Mouse (Mus musculus) heart, embryonic 12.5 days (tissue): ENCODE measurements around the gene Defb25. TPM values are rescaled to one million over a fixed set of nuclear protein-coding genes. Genes with fewer than 3 reads are reported as not detected.
"Not testable (repeated sequence)": the region's sequence is repeated elsewhere in the genome, so short reads cannot be mapped to it uniquely, and the experiment has no call there.

ENCODE experiments used
- ATAC-seq: fragments of 200-750 bp; cut with Nextera tagmentation; 2 replicates; pipeline ENCODE4 v1.8.0; 2017; ENCODE audit warnings: moderate TSS enrichment, moderate library complexity; ENCODE audit not compliant: insufficient number of reproducible peaks, low FRiP score
- H3K27ac ChIP-seq: fragments of 300-500 bp; sonication (generic); 2 replicates; pipeline ENCODE4 v1.5.1; 2016; ENCODE audit warnings: mild to moderate bottlenecking, moderate library complexity; ENCODE audit not compliant: poor library complexity, severe bottlenecking
- H3K27me3 ChIP-seq: fragments of 300-500 bp; sonication (generic); replicated peaks from 2 replicates; pipeline ENCODE4 v1.6.1; 2016; ENCODE audit warnings: mild to moderate bottlenecking, moderate library complexity
- H3K36me3 ChIP-seq: fragments of 300-500 bp; sonication (generic); 2 replicates; pipeline ENCODE4 v1.6.1; 2016; ENCODE audit warnings: mild to moderate bottlenecking, moderate library complexity
- H3K4me1 ChIP-seq: fragments of 300-500 bp; sonication (generic); replicated peaks from 2 replicates; pipeline ENCODE4 v1.6.1; 2016; ENCODE audit warnings: mild to moderate bottlenecking
- H3K4me2 ChIP-seq: fragments of 300-500 bp; sonication (generic); 2 replicates; pipeline ENCODE4 v1.6.1; 2016; ENCODE audit warnings: mild to moderate bottlenecking, moderate library complexity
- H3K4me3 ChIP-seq: fragments of 300-500 bp; sonication (generic); 2 replicates; pipeline ENCODE4 v1.5.1; 2016; ENCODE audit warnings: mild to moderate bottlenecking
- H3K9ac ChIP-seq: fragments of 300-500 bp; sonication (generic); 2 replicates; pipeline ENCODE4 v1.6.1; 2016; ENCODE audit warnings: mild to moderate bottlenecking, moderate library complexity
- H3K9me3 ChIP-seq: fragments of 300-500 bp; sonication (generic); replicated peaks from 2 replicates; pipeline ENCODE4 v1.6.1; 2016; ENCODE audit warnings: mild to moderate bottlenecking, moderate library complexity
- WGBS: fragments of 180-500 bp; shearing (Covaris S2); methylation state at CpG from one replicate; pipeline ENCODE4 v1.1.7; 2016; 5-methylcytosine and 5-hydroxymethylcytosine counted together
- polyA plus RNA-seq: library from polyadenylated mRNA; unstranded; fragments of >200 nt; fragmentation: Nextera tagmentation; extraction: Ambion mirVana; gene quantifications from 2 replicates; pipeline ENCODE4 v1.2.1, GENCODE M21; 2016

The Defb25 gene
- not detected in 2 replicates for polyA plus RNA-seq

- H3K9me3 ChIP-seq = no peaks in the 10 kb centered on the region
- H3K27ac ChIP-seq = no peak within 1 kb of the TSS
- no peak for ATAC-seq
- no peak within 1 kb of the TSS for H3K4me3 ChIP-seq
- H3K4me1 ChIP-seq = peaks cover 6% of the 10 kb centered on the region; the same call in 1 of the 2 replicates
- WGBS = 79% methylated on average over 7 of the region's 7 CpGs
- H3K9ac ChIP-seq = no peak within 1 kb of the TSS
- H3K4me2 ChIP-seq = no peak within 1 kb of the TSS
- no peaks in the 10 kb centered on the region for H3K36me3 ChIP-seq
- H3K27me3 ChIP-seq = peaks cover 14% of the 10 kb centered on the region
Observed at GRCm38 (mm10) chr2:152622953-152623352, at the start of gene Defb25. Defb25 (minus strand) TSS chr2:152623053.

GRCm38 (mm10) chr2:152672166-152672565, 49.3 kb upstream of the Defb25 start:
- Histone ChIP-seq H3K27ac (no peak overlapping the region), H3K9ac (peak overlapping the region; percentile 1; the same call in 1 of the 2 replicates), H3K4me3 (peak overlapping the region; percentile 90; the same call in 1 of the 2 replicates), H3K36me3 (peaks cover 33% of the 10 kb centered on the region), H3K4me2 (peak overlapping the region; percentile 80), H3K4me1 (peaks cover 45% of the 10 kb centered on the region), H3K27me3 (no peaks in the 10 kb centered on the region), H3K9me3 (no peaks in the 10 kb centered on the region)
- 90% methylated on average over 12 of the region's 12 CpGs for WGBS
- no peak for ATAC-seq

GRCm38 (mm10) chr2:152671642-152671999, 48.8 kb upstream of the Defb25 start:
- H3K9me3 ChIP-seq = no peaks in the 10 kb centered on the region
- H3K4me3 ChIP-seq = peak overlapping the region; percentile 90
- WGBS = 26% methylated on average over 5 of the region's 5 CpGs
- peaks cover 28% of the 10 kb centered on the region for H3K36me3 ChIP-seq
- H3K4me1 ChIP-seq = peaks cover 45% of the 10 kb centered on the region
- no peaks in the 10 kb centered on the region for H3K27me3 ChIP-seq
- peak; percentile 33 for ATAC-seq
- peak overlapping the region; percentile 94 for H3K9ac ChIP-seq
- H3K4me2 ChIP-seq = peak overlapping the region; percentile 80
- H3K27ac ChIP-seq = 0 out of 2 replicates have a peak overlapping the region, but pooled peaks have one; percentile 16

- Histone ChIP-seq H3K9me3 (no peaks in the 10 kb centered on the region), H3K4me2 (peak overlapping the region; percentile 80), H3K4me3 (peak overlapping the region; percentile 90), H3K4me1 (peaks cover 45% of the 10 kb centered on the region), H3K27ac (peak overlapping the region; percentile 87; the same call in 1 of the 2 replicates), H3K27me3 (no peaks in the 10 kb centered on the region), H3K36me3 (peaks cover 22% of the 10 kb centered on the region), H3K9ac (peak overlapping the region; percentile 94)
- 38% methylated on average over 9 of the region's 9 CpGs for WGBS
- no peak for ATAC-seq
Observed at GRCm38 (mm10) chr2:152670983-152671641, 48.3 kb upstream of the Defb25 start.

GRCm38 (mm10) chr2:152669639-152670484, 47.0 kb upstream of the Defb25 start:
- peak overlapping the region; percentile 87 for H3K27ac ChIP-seq
- H3K27me3 ChIP-seq = no peaks in the 10 kb centered on the region
- H3K4me1 ChIP-seq = peaks cover 33% of the 10 kb centered on the region
- H3K4me2 ChIP-seq = peak overlapping the region; percentile 80
- H3K36me3 ChIP-seq = peaks cover 10% of the 10 kb centered on the region; the same call in 1 of the 2 replicates
- WGBS = under 1% methylated on average over 43 of the region's 46 CpGs
- no peaks in the 10 kb centered on the region for H3K9me3 ChIP-seq
- H3K9ac ChIP-seq = peak overlapping the region; percentile 94
- peak; percentile 77 for ATAC-seq
- H3K4me3 ChIP-seq = peak overlapping the region; percentile 90

- peak within 1 kb of the TSS; percentile 94 for H3K9ac ChIP-seq
- ATAC-seq = peak; percentile 80
- H3K9me3 ChIP-seq = no peaks in the 10 kb centered on the region
- WGBS = under 1% methylated on average over 35 of the region's 35 CpGs
- H3K4me2 ChIP-seq = peak within 1 kb of the TSS; percentile 80
- no peaks in the 10 kb centered on the region for H3K27me3 ChIP-seq
- H3K27ac ChIP-seq = peak within 1 kb of the TSS; percentile 87
- H3K4me1 ChIP-seq = peaks cover 32% of the 10 kb centered on the region
- peaks cover 10% of the 10 kb centered on the region; the same call in 1 of the 2 replicates for H3K36me3 ChIP-seq
- peak within 1 kb of the TSS; percentile 90 for H3K4me3 ChIP-seq
Observed at GRCm38 (mm10) chr2:152669256-152669638, 46.4 kb upstream of the Defb25 start, which contains the start of gene H13. H13 (plus strand) TSS chr2:152669461.

GRCm38 (mm10) chr2:152666191-152666590, 43.3 kb upstream of the Defb25 start:
- not testable (repeated sequence) for H3K9ac ChIP-seq, H3K9me3 ChIP-seq, H3K36me3 ChIP-seq, H3K27ac ChIP-seq, H3K4me2 ChIP-seq, ATAC-seq, H3K4me3 ChIP-seq, H3K27me3 ChIP-seq
- H3K4me1 ChIP-seq = peaks cover 12% of the 10 kb centered on the region
- WGBS = 76% methylated on average over 3 of the region's 3 CpGs

GRCm38 (mm10) chr2:152661163-152661562, 38.3 kb upstream of the Defb25 start:
- peaks cover 6% of the 10 kb centered on the region for H3K9me3 ChIP-seq
- no peak overlapping the region for H3K27ac ChIP-seq
- no peak overlapping the region for H3K4me2 ChIP-seq
- no peak for ATAC-seq
- no peak overlapping the region for H3K4me3 ChIP-seq
- H3K9ac ChIP-seq = no peak overlapping the region
- H3K36me3 ChIP-seq = no peaks in the 10 kb centered on the region
- H3K4me1 ChIP-seq = no peaks in the 10 kb centered on the region
- H3K27me3 ChIP-seq = no peaks in the 10 kb centered on the region
- 69% methylated on average over 6 of the region's 6 CpGs for WGBS

GRCm38 (mm10) chr2:152657398-152657797, 34.5 kb upstream of the Defb25 start:
- peaks cover 6% of the 10 kb centered on the region for H3K9me3 ChIP-seq
- no peaks in the 10 kb centered on the region for H3K36me3 ChIP-seq
- 55% methylated on average over 10 of the region's 10 CpGs for WGBS
- H3K4me1 ChIP-seq = peaks cover 17% of the 10 kb centered on the region
- no peak overlapping the region for H3K4me3 ChIP-seq
- H3K27ac ChIP-seq = no peak overlapping the region
- no peaks in the 10 kb centered on the region for H3K27me3 ChIP-seq
- H3K4me2 ChIP-seq = no peak overlapping the region
- no peak for ATAC-seq
- H3K9ac ChIP-seq = no peak overlapping the region

GRCm38 (mm10) chr2:152653874-152654715, 31.2 kb upstream of the Defb25 start:
- Histone ChIP-seq H3K4me3 (no peak overlapping the region), H3K36me3 (no peaks in the 10 kb centered on the region), H3K27me3 (no peaks in the 10 kb centered on the region), H3K9ac (no peak overlapping the region), H3K27ac (no peak overlapping the region; the same call in 1 of the 2 replicates), H3K9me3 (peaks cover 4% of the 10 kb centered on the region), H3K4me2 (no peak overlapping the region), H3K4me1 (peaks cover 17% of the 10 kb centered on the region)
- 29% methylated on average over 14 of the region's 14 CpGs for WGBS
- peak; percentile 31; the same call in 1 of the 2 replicates for ATAC-seq
